Mouse (Mus musculus) MEL (cell line): ENCODE results near the gene Nepro. TPM values are rescaled to one million over a fixed set of nuclear protein-coding genes. Genes with fewer than 3 reads are reported as not detected.

Source experiments
- DNase-seq: peaks from one replicate; pipeline ENCODE4 v3.0.0; 2011; ENCODE audit warnings: low read depth, low spot score
- H3K27ac ChIP-seq: 2 replicates; pipeline ENCODE4 v1.5.1; 2012; ENCODE audit warnings: low read depth, mild to moderate bottlenecking, control low read depth, low read length, moderate library complexity; ENCODE audit not compliant: control insufficient read depth
- H3K27me3 ChIP-seq, 2 experiments: fragments of 150-350 bp in 1 of 2; sonication (generic) in 1 of 2; 2 replicates each; pipeline ENCODE4 v1.6.1; 2012; ENCODE audit warnings: low read length in 2 of 2, mild to moderate bottlenecking in 2 of 2, improper control_type of control experiment in 1 of 2, moderate library complexity in 1 of 2; ENCODE audit not compliant: insufficient read depth in 2 of 2, control insufficient read depth in 1 of 2
- H3K36me3 ChIP-seq, 2 experiments: 2 replicates each; pipeline ENCODE4 v1.6.1; 2012 to 2014; ENCODE audit warnings: low read length in 2 of 2, improper control_type of control experiment in 1 of 2, inconsistent platforms in 1 of 2, mild to moderate bottlenecking in 1 of 2; ENCODE audit not compliant: insufficient read depth in 2 of 2, control insufficient read depth in 1 of 2
- H3K4me1 ChIP-seq, 2 experiments: fragments of 150-350 bp in 1 of 2; sonication (generic) in 1 of 2; 2 replicates each; pipeline ENCODE4 v1.6.1; 2012; ENCODE audit warnings: low read length in 2 of 2, improper control_type of control experiment in 1 of 2, mild to moderate bottlenecking in 1 of 2; ENCODE audit not compliant: insufficient read depth in 2 of 2, control insufficient read depth in 1 of 2
- H3K4me3 ChIP-seq, 2 experiments: fragments of 150-350 bp in 1 of 2; sonication (generic) in 1 of 2; 2 replicates each; pipeline ENCODE4 v1.5.1; 2012; ENCODE audit warnings: low read depth in 2 of 2, low read length in 2 of 2, mild to moderate bottlenecking in 2 of 2, moderate library complexity in 2 of 2, control low read depth in 1 of 2, improper control_type of control experiment in 1 of 2; ENCODE audit not compliant: control insufficient read depth in 1 of 2, insufficient read depth in 1 of 2
- H3K79me2 ChIP-seq: 2 replicates; pipeline ENCODE4 v1.6.1; 2012; ENCODE audit warnings: mild to moderate bottlenecking, low read length, moderate library complexity; ENCODE audit not compliant: control insufficient read depth, poor library complexity, insufficient read depth
- H3K9ac ChIP-seq: 2 replicates; pipeline ENCODE4 v1.6.1; 2012; ENCODE audit warnings: low read depth, mild to moderate bottlenecking, control low read depth, low read length, moderate library complexity; ENCODE audit not compliant: control insufficient read depth, poor library complexity, severe bottlenecking
- H3K9me3 ChIP-seq: fragments of 150-350 bp; sonication (generic); replicated peaks from 2 replicates; pipeline ENCODE4 v1.6.1; 2012; ENCODE audit warnings: mild to moderate bottlenecking, low read length, improper control_type of control experiment, moderate library complexity; ENCODE audit not compliant: insufficient read depth
- BHLHE40 ChIP-seq: IDR thresholded peaks from 2 replicates; pipeline ENCODE4 v1.6.1; 2012; ENCODE audit warnings: low read depth, mild to moderate bottlenecking, inconsistent platforms, low read length, improper control_type of control experiment, borderline replicate concordance
- CHD1 ChIP-seq: IDR thresholded peaks from 2 replicates; pipeline ENCODE4 v1.6.1; 2012; ENCODE audit warnings: low read depth, mild to moderate bottlenecking, inconsistent platforms, low read length, improper control_type of control experiment
- CTCF ChIP-seq, 3 experiments: IDR thresholded peaks in 2 of 3; conservative IDR thresholded peaks in 1 of 3; 2 replicates each; pipeline ENCODE4 v1.5.1; 2011 to 2012; ENCODE audit warnings: low read length in 3 of 3, low read depth in 2 of 3, mild to moderate bottlenecking in 2 of 3, improper control_type of control experiment in 1 of 3, inconsistent platforms in 1 of 3, mixed read lengths in 1 of 3, moderate library complexity in 1 of 3; ENCODE audit not compliant: control insufficient read depth in 1 of 3, insufficient read depth in 1 of 3, poor library complexity in 1 of 3, severe bottlenecking in 1 of 3
- E2F4 ChIP-seq: IDR thresholded peaks from 2 replicates; pipeline ENCODE4 v1.6.1; 2011; ENCODE audit warnings: low read depth, low read length, improper control_type of control experiment, borderline replicate concordance
- EP300 ChIP-seq, 2 experiments: IDR thresholded peaks; 2 replicates each; pipeline ENCODE4 v1.6.1; 2011; ENCODE audit warnings: improper control_type of control experiment in 2 of 2, low read length in 2 of 2, low read depth in 1 of 2, mild to moderate bottlenecking in 1 of 2
- ETS1 ChIP-seq: IDR thresholded peaks from 2 replicates; pipeline ENCODE4 v1.6.1; 2012; ENCODE audit warnings: low read depth, mild to moderate bottlenecking, inconsistent platforms, low read length, improper control_type of control experiment, moderate library complexity
- GATA1 ChIP-seq: IDR thresholded peaks from 2 replicates; pipeline ENCODE4 v1.6.1; 2011; ENCODE audit warnings: low read depth, low read length, improper control_type of control experiment
- HCFC1 ChIP-seq: IDR thresholded peaks from 2 replicates; pipeline ENCODE4 v1.6.1; 2012; ENCODE audit warnings: low read depth, mild to moderate bottlenecking, inconsistent platforms, low read length, improper control_type of control experiment, moderate library complexity
- JUND ChIP-seq: IDR thresholded peaks from 2 replicates; pipeline ENCODE4 v1.6.1; 2011; ENCODE audit warnings: low read depth, mild to moderate bottlenecking, improper control_type of control experiment, low read length
- KAT2A ChIP-seq: conservative IDR thresholded peaks from 2 replicates; pipeline ENCODE4 v1.6.1; 2012; ENCODE audit warnings: low read depth, low read length, improper control_type of control experiment, inconsistent platforms
- MAZ ChIP-seq: IDR thresholded peaks from 2 replicates; pipeline ENCODE4 v1.6.1; 2012; ENCODE audit warnings: low read depth, mild to moderate bottlenecking, inconsistent platforms, low read length, improper control_type of control experiment
- MYC ChIP-seq: IDR thresholded peaks from 2 replicates; pipeline ENCODE4 v1.6.1; 2011; ENCODE audit warnings: low read depth, mild to moderate bottlenecking, low read length, improper control_type of control experiment, moderate library complexity
- NELFE ChIP-seq: IDR thresholded peaks from 2 replicates; pipeline ENCODE4 v1.6.1; 2011; ENCODE audit warnings: low read depth, low read length, improper control_type of control experiment
- POLR2A ChIP-seq, 2 experiments: IDR thresholded peaks; 2 replicates each; pipeline ENCODE4 v1.6.1; 2011 to 2012; ENCODE audit warnings: low read length in 2 of 2, mild to moderate bottlenecking in 2 of 2, control low read depth in 1 of 2, improper control_type of control experiment in 1 of 2, low read depth in 1 of 2, moderate library complexity in 1 of 2; ENCODE audit not compliant: control insufficient read depth in 1 of 2, insufficient read depth in 1 of 2, poor library complexity in 1 of 2
- POLR2AphosphoS5 ChIP-seq: IDR thresholded peaks from 2 replicates; pipeline ENCODE4 v1.6.1; 2012; ENCODE audit warnings: low read depth, borderline replicate concordance, mild to moderate bottlenecking, inconsistent platforms, low read length, moderate library complexity, mixed read lengths
- RAD21 ChIP-seq: IDR thresholded peaks from 2 replicates; pipeline ENCODE4 v1.6.1; 2011; ENCODE audit warnings: mild to moderate bottlenecking, low read depth, low read length, improper control_type of control experiment
- SIN3A ChIP-seq: IDR thresholded peaks from 2 replicates; pipeline ENCODE4 v1.6.1; 2012; ENCODE audit warnings: low read length, improper control_type of control experiment, inconsistent platforms
- SMC3 ChIP-seq: IDR thresholded peaks from 2 replicates; pipeline ENCODE4 v1.6.1; 2011; ENCODE audit warnings: low read depth, low read length, improper control_type of control experiment
- TAL1 ChIP-seq: IDR thresholded peaks from 2 replicates; pipeline ENCODE4 v1.6.1; 2012; ENCODE audit warnings: mild to moderate bottlenecking, inconsistent platforms, low read length, moderate library complexity, mixed read lengths
- ZC3H11A ChIP-seq: IDR thresholded peaks from 2 replicates; pipeline ENCODE4 v1.6.1; 2012; ENCODE audit warnings: low read depth, mild to moderate bottlenecking, inconsistent platforms, low read length, improper control_type of control experiment
- ZMIZ1 ChIP-seq: IDR thresholded peaks from 2 replicates; pipeline ENCODE4 v1.6.1; 2012; ENCODE audit warnings: low read depth, mild to moderate bottlenecking, inconsistent platforms, low read length, improper control_type of control experiment, moderate library complexity
- polyA plus RNA-seq, 2 experiments: library from polyadenylated mRNA; stranded (reverse) in 1 of 2; unstranded in 1 of 2; fragments of >175 nt in 1 of 2; fragments of >200 nt in 1 of 2; gene quantifications; 2 replicates each; pipeline versions ENCODE4 v1.2.1 to v1.2.4; 2012; ENCODE audit warnings: low replicate concordance in 2 of 2, low read depth in 1 of 2; ENCODE audit not compliant: insufficient read length in 2 of 2, insufficient read depth in 1 of 2, missing spikeins in 1 of 2
- total RNA-seq: library from RNA; depleted of rRNA; stranded (reverse); fragments of 300-350 nt; gene quantifications from 2 replicates; pipeline ENCODE4 v1.2.3, GENCODE M21; 2012

Gene Nepro
- total and polyA plus RNA-seq, 3 experiments: 8.8 to 20.8 TPM; not detected in 1

DNA sequence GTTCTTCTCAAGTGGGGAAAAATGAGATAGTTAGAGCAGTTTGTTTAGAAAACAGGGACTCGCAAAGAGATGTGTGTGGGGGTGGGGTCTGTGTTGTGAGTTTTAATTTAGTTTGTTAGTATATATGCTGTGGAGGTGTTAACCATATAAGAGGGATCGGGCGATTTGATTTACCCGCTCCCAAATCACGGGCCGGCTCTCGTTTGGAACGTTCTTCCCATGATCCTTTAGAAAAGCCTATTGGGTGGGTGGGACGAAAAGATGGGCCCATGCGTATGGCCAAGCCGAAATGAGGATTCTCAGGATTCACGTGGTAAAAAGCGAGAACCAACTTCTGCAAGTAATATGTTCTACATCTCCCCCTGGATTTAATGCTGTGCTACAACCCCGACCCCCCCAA, 746 bp downstream of the Nepro start:
- Histone ChIP-seq H3K27ac (peak overlapping the region; percentile 75), H3K9ac (peak overlapping the region; percentile 95), H3K79me2 (peaks cover 18% of the 10 kb centered on the region), H3K4me3 (peak overlapping the region; percentile 90 to 99), H3K4me1 (peaks cover 2 to 10% of the 10 kb centered on the region in 2 experiments; a peak in 3 of 4 replicates), H3K9me3 (no peaks in the 10 kb centered on the region), H3K27me3 (no peaks in the 10 kb centered on the region), H3K36me3 (peaks cover 2 to 36% of the 10 kb centered on the region in 2 experiments; a peak in 3 of 4 replicates)
- peak; percentile 69 for DNase-seq
- TF ChIP-seq MYC (0 out of 2 replicates have a peak, but pooled peaks have one; percentile 65), ZMIZ1 (no peak), KAT2A (no peak), EP300 (IDR thresholded peaks at IDR 0.05; ENCODE audit: low read depth in 1 of 2, low read length in 2 of 2) (no peak)

DNA sequence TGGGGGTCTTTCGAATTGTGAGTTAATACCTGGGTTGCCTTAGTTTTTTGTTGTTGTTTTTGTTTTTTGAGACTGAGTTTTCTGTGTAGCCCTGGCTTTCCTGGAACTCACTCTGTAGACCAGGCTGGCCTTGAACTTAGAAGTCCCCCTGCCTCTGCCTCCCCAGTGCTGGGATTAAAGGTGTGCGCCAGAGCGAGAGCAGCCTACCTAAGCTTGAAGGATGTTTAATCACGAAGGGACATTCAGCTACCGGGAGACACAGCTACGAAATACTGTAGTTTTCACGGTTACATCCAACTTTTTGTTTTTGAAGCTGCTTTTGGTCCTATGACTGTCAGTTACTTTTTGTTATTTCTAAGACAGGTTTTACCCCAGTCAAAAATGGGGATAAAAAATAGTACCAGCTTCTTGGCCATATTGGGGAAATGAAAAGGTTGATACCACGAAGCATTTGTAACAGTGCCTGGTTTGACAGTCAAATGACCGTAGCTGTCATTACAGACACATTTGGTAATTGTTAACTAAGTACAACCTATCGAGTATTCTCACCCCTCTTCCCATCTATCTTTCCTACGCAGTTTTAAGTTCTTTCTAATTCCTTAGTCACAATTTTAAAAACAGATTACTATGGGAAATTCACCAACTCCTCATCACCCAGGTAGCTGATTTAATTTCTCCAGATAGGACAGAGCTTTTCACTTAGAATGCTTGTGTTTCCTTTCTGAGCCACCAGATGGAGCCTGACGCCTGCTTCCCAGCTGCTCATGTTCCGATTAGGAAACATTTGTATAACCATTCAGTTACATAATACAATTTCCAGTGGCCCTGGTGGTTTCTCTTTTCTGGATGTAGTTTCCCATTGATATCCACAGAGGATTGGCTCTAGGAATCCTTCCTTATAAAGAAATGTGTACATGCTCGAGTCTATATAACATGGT, 1.5 kb downstream of the Nepro start:
- H3K4me3 ChIP-seq: peak overlapping the region; percentile 90 to 99
- DNase-seq: peak; percentile 86
- peaks cover 2 to 10% of the 10 kb centered on the region in 2 experiments; a peak in 3 of 4 replicates for H3K4me1 ChIP-seq
- H3K9me3 ChIP-seq: no peaks in the 10 kb centered on the region
- no peak overlapping the region for H3K27ac ChIP-seq
- no peak for TF ChIP-seq E2F4
- TF ChIP-seq HCFC1: no peak
- TF ChIP-seq CTCF (IDR thresholded peaks at IDR 0.05 in 2 of 3, conservative IDR thresholded peaks at IDR 0.05 in 1 of 3; ENCODE audit: control insufficient read depth in 1 of 3, insufficient read depth in 1 of 3, low read depth in 2 of 3, low read length in 3 of 3, poor library complexity in 1 of 3, severe bottlenecking in 1 of 3): peak; percentile 76 to 85 (median 81)
- TF ChIP-seq ZC3H11A: peak; percentile 69
- no peak for TF ChIP-seq EP300 (IDR thresholded peaks at IDR 0.05; ENCODE audit: low read depth in 1 of 2, low read length in 2 of 2)
- peak; percentile 78 for TF ChIP-seq RAD21
- peak; percentile 21; the same call in 1 of the 2 replicates for TF ChIP-seq GATA1
- peak; percentile 89 for TF ChIP-seq SMC3
- no peak for TF ChIP-seq POLR2A (IDR thresholded peaks at IDR 0.05; ENCODE audit: control insufficient read depth in 1 of 2, insufficient read depth in 1 of 2, low read depth in 1 of 2, low read length in 2 of 2, poor library complexity in 1 of 2)
- TF ChIP-seq TAL1: no peak
- 0 out of 2 replicates have a peak, but pooled peaks have one; percentile 21 for TF ChIP-seq BHLHE40
- no peak for TF ChIP-seq NELFE
- TF ChIP-seq ETS1: peak; percentile 29; the same call in 1 of the 2 replicates
- TF ChIP-seq MAZ: no peak
- no peak for TF ChIP-seq JUND
- TF ChIP-seq SIN3A: peak; percentile 72
- no peak; the same call in 1 of the 2 replicates for TF ChIP-seq CHD1
- TF ChIP-seq POLR2AphosphoS5: no peak
- peaks cover 18% of the 10 kb centered on the region for H3K79me2 ChIP-seq
- H3K36me3 ChIP-seq: peaks cover 4 to 36% of the 10 kb centered on the region in 2 experiments; a peak in 3 of 4 replicates
- no peaks in the 10 kb centered on the region for H3K27me3 ChIP-seq
- peak overlapping the region; percentile 95 for H3K9ac ChIP-seq
